Mouse (Mus musculus): ENCODE data around the gene Gnmt. TPM values are rescaled to one million over a fixed set of nuclear protein-coding genes. Genes with fewer than 3 reads are reported as not detected.
"Not testable (repeated sequence)": the region's sequence is repeated elsewhere in the genome, so short reads cannot be mapped to it uniquely, and the experiment has no call there.

Gene Gnmt
- polyA plus RNA-seq, 1 experiment from 2014 or later, result 0.38 TPM

GRCm38 (mm10) chr17:46764916-46765315 is 35.9 kb upstream of the Gnmt start:
- not testable (repeated sequence) for H3K9me3 ChIP-seq (replicated peaks); H3K4me2 ChIP-seq; H3K4me3 ChIP-seq; H3K36me3 ChIP-seq; H3K9ac ChIP-seq; ATAC-seq (ENCODE audit: insufficient number of reproducible peaks, low FRiP score); H3K27me3 ChIP-seq (replicated peaks); H3K4me1 ChIP-seq (replicated peaks); H3K27ac ChIP-seq (ENCODE audit: poor library complexity, severe bottlenecking)
- 58% methylated on average over 9 of the region's 9 CpGs for WGBS

GRCm38 (mm10) chr17:46763544-46763943 is 34.6 kb upstream of the Gnmt start, which contains the start of gene Ptcra:
TSS of gene Ptcra (minus strand) at chr17:46763712.
- Histone ChIP-seq H3K27ac (ENCODE audit: poor library complexity, severe bottlenecking) (no peak within 1 kb of the TSS), H3K4me1 (replicated peaks) (no peaks in the 10 kb centered on the region), H3K4me2 (no peak within 1 kb of the TSS), H3K27me3 (replicated peaks) (no peaks in the 10 kb centered on the region), H3K9ac (no peak within 1 kb of the TSS), H3K9me3 (replicated peaks) (no peaks in the 10 kb centered on the region), H3K4me3 (no peak within 1 kb of the TSS), H3K36me3 (no peaks in the 10 kb centered on the region)
- no peak for ATAC-seq (ENCODE audit: insufficient number of reproducible peaks, low FRiP score)
- WGBS, result 50% methylated on average over 2 of the region's 2 CpGs

DNA sequence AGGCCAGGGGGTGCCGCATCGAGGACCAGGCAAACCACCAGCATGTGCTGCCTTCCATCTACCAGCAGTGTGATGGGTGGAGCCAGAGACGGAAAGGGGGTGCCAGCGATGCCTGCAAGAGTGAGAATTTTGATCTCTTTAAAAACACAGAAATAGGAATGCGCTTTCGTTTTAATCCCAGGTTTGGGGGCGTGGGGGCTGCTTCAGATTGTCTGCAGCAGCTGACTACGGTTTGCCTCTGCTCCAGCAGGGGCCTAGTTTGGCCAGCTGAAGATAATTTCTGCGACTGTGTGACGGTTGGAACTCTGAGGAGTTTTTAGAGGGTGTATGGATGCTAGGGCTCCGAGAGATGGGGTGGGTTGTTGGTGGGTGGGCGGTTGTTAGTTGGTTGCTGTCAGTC is 29.8 kb upstream of the Gnmt start:
- no peak overlapping the region for H3K4me3 ChIP-seq
- 71% methylated on average over 12 of the region's 12 CpGs for WGBS
- no peak overlapping the region for H3K9ac ChIP-seq
- H3K27me3 ChIP-seq (replicated peaks), result peaks cover 4% of the 10 kb centered on the region; the same call in 1 of the 2 replicates
- H3K9me3 ChIP-seq (replicated peaks), result peaks cover 8% of the 10 kb centered on the region; the same call in 1 of the 2 replicates
- H3K4me1 ChIP-seq (replicated peaks), result no peaks in the 10 kb centered on the region
- H3K36me3 ChIP-seq, result no peaks in the 10 kb centered on the region
- H3K4me2 ChIP-seq, result no peak overlapping the region
- ATAC-seq (ENCODE audit: insufficient number of reproducible peaks, low FRiP score), result no peak
- H3K27ac ChIP-seq (ENCODE audit: poor library complexity, severe bottlenecking), result no peak overlapping the region

GRCm38 (mm10) chr17:46751794-46752556 is 23.0 kb upstream of the Gnmt start, which contains the start of gene Cnpy3:
TSS of gene Cnpy3 (minus strand) at chr17:46752214.
- Histone ChIP-seq H3K4me2 (peak within 1 kb of the TSS; percentile 93), H3K4me3 (peak within 1 kb of the TSS; percentile 72), H3K36me3 (peaks cover 9% of the 10 kb centered on the region; the same call in 1 of the 2 replicates), H3K27ac (ENCODE audit: poor library complexity, severe bottlenecking) (peak within 1 kb of the TSS; percentile 89), H3K9ac (peak within 1 kb of the TSS; percentile 85), H3K27me3 (replicated peaks) (peaks cover 4% of the 10 kb centered on the region; the same call in 1 of the 2 replicates), H3K9me3 (replicated peaks) (peaks cover 8% of the 10 kb centered on the region; the same call in 1 of the 2 replicates), H3K4me1 (replicated peaks) (peaks cover 10% of the 10 kb centered on the region)
- WGBS, result under 1% methylated on average over 58 of the region's 58 CpGs
- ATAC-seq (ENCODE audit: insufficient number of reproducible peaks, low FRiP score), result peak; percentile 99

DNA sequence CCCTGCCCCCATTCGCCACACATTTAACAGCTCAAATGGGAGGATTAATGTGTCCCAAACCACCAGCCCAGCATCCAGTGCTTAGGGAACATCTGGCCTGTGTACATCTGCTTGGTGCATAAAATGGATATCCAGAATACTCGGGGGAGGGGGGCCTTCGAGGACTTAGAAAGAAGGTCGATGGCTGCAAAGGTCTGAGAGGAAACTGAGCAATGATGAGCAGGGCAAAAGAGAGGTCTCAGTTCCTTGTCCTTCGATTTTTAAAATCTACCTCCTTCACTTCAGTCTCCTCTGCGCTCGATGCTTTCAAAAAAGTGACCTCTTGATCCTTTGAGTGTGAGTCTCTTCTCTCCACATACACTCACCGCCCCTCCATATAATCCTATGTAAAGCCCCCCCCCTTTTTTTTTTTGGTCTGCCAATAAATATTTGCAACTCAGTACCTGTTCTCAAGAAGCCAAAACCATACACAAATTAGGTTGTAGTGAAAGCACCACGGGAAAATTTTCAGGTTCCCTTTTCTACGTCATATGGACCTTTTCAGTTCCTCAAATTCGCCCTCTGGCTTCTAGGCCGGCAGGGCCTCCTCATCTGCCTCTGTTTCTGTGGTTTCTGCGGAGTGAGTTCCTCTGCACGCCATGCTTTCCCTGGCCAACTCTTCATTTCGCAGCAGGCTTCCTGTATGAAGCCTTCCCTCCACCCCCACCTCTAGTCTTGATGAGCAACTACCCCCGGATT is 22.3 kb upstream of the Gnmt start:
- H3K27me3 ChIP-seq (replicated peaks), result peaks cover 4% of the 10 kb centered on the region; the same call in 1 of the 2 replicates
- WGBS, result 31% methylated on average over 16 of the region's 16 CpGs
- H3K9ac ChIP-seq, result peak overlapping the region; percentile 85
- peaks cover 10% of the 10 kb centered on the region for H3K4me1 ChIP-seq (replicated peaks)
- H3K4me2 ChIP-seq, result peak overlapping the region; percentile 93
- H3K9me3 ChIP-seq (replicated peaks), result peaks cover 8% of the 10 kb centered on the region; the same call in 1 of the 2 replicates
- peak overlapping the region; percentile 89 for H3K27ac ChIP-seq (ENCODE audit: poor library complexity, severe bottlenecking)
- peak; percentile 49 for ATAC-seq (ENCODE audit: insufficient number of reproducible peaks, low FRiP score)
- H3K4me3 ChIP-seq, result peak overlapping the region; percentile 72
- H3K36me3 ChIP-seq, result peaks cover 17% of the 10 kb centered on the region

GRCm38 (mm10) chr17:46750580-46750979 is 21.6 kb upstream of the Gnmt start:
- WGBS, result 90% methylated on average over 4 of the region's 4 CpGs
- Histone ChIP-seq H3K9me3 (replicated peaks) (peaks cover 8% of the 10 kb centered on the region; the same call in 1 of the 2 replicates), H3K4me1 (replicated peaks) (peaks cover 10% of the 10 kb centered on the region), H3K4me3 (peak overlapping the region; percentile 72), H3K36me3 (peaks cover 23% of the 10 kb centered on the region), H3K4me2 (peak overlapping the region; percentile 93), H3K27me3 (replicated peaks) (no peaks in the 10 kb centered on the region), H3K9ac (peak overlapping the region; percentile 85; the same call in 1 of the 2 replicates), H3K27ac (ENCODE audit: poor library complexity, severe bottlenecking) (no peak overlapping the region)
- no peak for ATAC-seq (ENCODE audit: insufficient number of reproducible peaks, low FRiP score)

GRCm38 (mm10) chr17:46749282-46749681 is 20.3 kb upstream of the Gnmt start:
- Histone ChIP-seq H3K4me1 (replicated peaks) (peaks cover 10% of the 10 kb centered on the region), H3K27ac (ENCODE audit: poor library complexity, severe bottlenecking) (no peak overlapping the region), H3K27me3 (replicated peaks) (no peaks in the 10 kb centered on the region), H3K4me3 (no peak overlapping the region), H3K4me2 (no peak overlapping the region), H3K9ac (no peak overlapping the region), H3K36me3 (peaks cover 33% of the 10 kb centered on the region), H3K9me3 (replicated peaks) (peaks cover 4% of the 10 kb centered on the region; the same call in 1 of the 2 replicates)
- 76% methylated on average over 5 of the region's 5 CpGs for WGBS
- ATAC-seq (ENCODE audit: insufficient number of reproducible peaks, low FRiP score), result no peak

DNA sequence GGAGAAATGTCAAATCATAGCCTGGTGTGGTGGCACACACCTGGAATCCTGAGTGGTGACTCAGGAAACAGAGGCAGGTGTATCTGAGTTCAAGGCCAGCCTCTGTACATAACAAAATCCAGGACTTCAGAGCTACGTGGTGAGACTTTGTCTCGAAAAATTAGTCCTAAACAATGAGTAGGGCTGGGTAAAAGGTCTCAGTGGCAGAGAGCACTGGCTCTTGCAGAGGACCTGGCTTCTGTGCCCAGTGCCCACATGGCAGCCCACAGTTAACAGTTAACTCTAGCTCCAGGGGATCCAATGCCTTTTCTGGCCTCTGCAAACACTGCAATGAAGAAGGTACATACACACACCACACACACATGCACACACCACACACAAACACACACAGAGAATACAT is 18.8 kb upstream of the Gnmt start:
- no peak for ATAC-seq (ENCODE audit: insufficient number of reproducible peaks, low FRiP score)

GRCm38 (mm10) chr17:46747234-46747633 is 18.3 kb upstream of the Gnmt start:
- H3K9me3 ChIP-seq (replicated peaks), result no peaks in the 10 kb centered on the region
- no peak for ATAC-seq (ENCODE audit: insufficient number of reproducible peaks, low FRiP score)
- no peak overlapping the region for H3K4me3 ChIP-seq
- WGBS, result 78% methylated on average over 8 of the region's 8 CpGs
- H3K4me1 ChIP-seq (replicated peaks), result peaks cover 10% of the 10 kb centered on the region
- H3K27ac ChIP-seq (ENCODE audit: poor library complexity, severe bottlenecking), result no peak overlapping the region
- no peak overlapping the region for H3K9ac ChIP-seq
- no peak overlapping the region for H3K4me2 ChIP-seq
- H3K36me3 ChIP-seq, result peaks cover 54% of the 10 kb centered on the region
- no peaks in the 10 kb centered on the region for H3K27me3 ChIP-seq (replicated peaks)

More for the DNA sequence above, 18.8 kb upstream of the Gnmt start:
- no peak overlapping the region for H3K4me3 ChIP-seq
- WGBS, result 87% methylated on average over 2 of the region's 2 CpGs
- H3K27me3 ChIP-seq (replicated peaks), result no peaks in the 10 kb centered on the region
- no peak overlapping the region for H3K9ac ChIP-seq
- H3K36me3 ChIP-seq, result peaks cover 48% of the 10 kb centered on the region
- no peak overlapping the region for H3K27ac ChIP-seq (ENCODE audit: poor library complexity, severe bottlenecking)
- H3K4me2 ChIP-seq, result no peak overlapping the region
- H3K4me1 ChIP-seq (replicated peaks), result peaks cover 10% of the 10 kb centered on the region
- no peaks in the 10 kb centered on the region for H3K9me3 ChIP-seq (replicated peaks)

DNA sequence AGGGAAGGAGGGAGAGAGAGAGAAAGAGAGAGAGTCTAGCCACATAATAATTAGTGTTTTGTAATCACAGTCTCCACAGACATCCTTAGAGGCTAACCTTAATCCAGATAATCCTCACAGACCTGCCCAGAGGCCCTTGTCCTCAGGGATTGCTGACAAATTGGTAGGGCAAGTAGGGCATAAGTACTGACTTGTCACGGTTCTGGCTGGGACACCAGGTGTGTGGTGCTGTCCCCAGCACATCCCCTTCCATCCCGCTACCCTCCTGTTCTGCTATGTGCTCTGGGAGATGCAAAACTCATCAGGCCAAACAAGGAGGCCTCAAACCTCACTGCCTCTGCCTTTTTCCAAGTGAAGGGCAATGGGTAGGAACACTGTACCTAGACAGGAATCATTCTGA is 16.5 kb upstream of the Gnmt start:
- Histone ChIP-seq H3K27ac (ENCODE audit: poor library complexity, severe bottlenecking) (no peak overlapping the region), H3K9ac (no peak overlapping the region), H3K9me3 (replicated peaks) (no peaks in the 10 kb centered on the region), H3K27me3 (replicated peaks) (no peaks in the 10 kb centered on the region), H3K36me3 (peaks cover 63% of the 10 kb centered on the region), H3K4me3 (no peak overlapping the region), H3K4me2 (no peak overlapping the region), H3K4me1 (replicated peaks) (peaks cover 3% of the 10 kb centered on the region)
- ATAC-seq (ENCODE audit: insufficient number of reproducible peaks, low FRiP score), result no peak
- WGBS, result 84% methylated on average over 2 of the region's 2 CpGs

- ATAC-seq (ENCODE audit: insufficient number of reproducible peaks, low FRiP score), result no peak
- H3K27me3 ChIP-seq (replicated peaks), result no peaks in the 10 kb centered on the region
- peaks cover 63% of the 10 kb centered on the region for H3K36me3 ChIP-seq
- H3K9ac ChIP-seq, result no peak overlapping the region
- 90% methylated on average over 9 of the region's 9 CpGs for WGBS
- no peak overlapping the region for H3K4me3 ChIP-seq
- no peaks in the 10 kb centered on the region for H3K9me3 ChIP-seq (replicated peaks)
- no peak overlapping the region for H3K4me2 ChIP-seq
- H3K4me1 ChIP-seq (replicated peaks), result no peaks in the 10 kb centered on the region
- H3K27ac ChIP-seq (ENCODE audit: poor library complexity, severe bottlenecking), result no peak overlapping the region
These were observed 14.0 kb upstream of the Gnmt start for GRCm38 (mm10) chr17:46742986-46743385.

Data from heart, embryonic 12.5 days (tissue).